Mouse (Mus musculus): ENCODE data around the gene Mast3. TPM values are rescaled to one million over a fixed set of nuclear protein-coding genes. Genes with fewer than 3 reads are reported as not detected.

The Mast3 gene
- polyA plus RNA-seq, 2 experiments: 14.4 to 37.2 TPM

DNA sequence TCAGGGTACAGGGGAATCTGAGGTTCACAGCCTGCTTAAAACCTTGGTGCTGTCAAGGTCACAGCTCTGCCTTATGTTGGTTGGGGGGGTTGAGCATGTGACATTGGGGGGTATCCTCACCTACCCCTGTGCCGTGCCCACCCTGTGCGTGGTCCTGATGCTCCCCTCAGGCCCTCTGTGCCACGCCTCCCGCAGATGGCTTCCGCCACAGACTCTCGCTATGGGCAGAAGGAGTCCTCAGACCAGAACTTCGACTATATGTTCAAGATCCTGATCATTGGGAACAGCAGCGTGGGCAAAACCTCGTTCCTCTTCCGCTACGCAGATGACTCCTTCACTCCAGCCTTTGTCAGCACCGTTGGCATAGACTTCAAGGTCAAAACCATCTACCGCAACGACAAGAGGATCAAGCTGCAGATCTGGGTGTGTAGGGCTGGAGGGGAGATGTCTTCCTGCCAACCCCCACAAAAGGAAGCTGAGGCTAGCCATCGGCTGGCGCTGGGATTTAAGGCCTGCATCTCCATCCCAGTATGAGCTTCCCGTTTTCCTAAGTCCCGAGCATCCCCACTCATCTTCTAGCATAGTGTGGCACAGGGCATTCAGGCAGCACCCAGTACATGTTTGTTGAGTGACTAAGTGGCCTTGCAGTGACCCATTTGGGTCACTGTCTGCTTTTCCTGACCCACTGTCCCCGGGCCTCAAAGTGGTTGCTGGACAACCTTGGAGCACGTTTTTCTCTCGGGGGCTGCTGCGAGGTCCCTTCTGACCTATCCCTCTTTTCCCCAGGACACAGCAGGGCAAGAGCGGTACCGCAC, 49.0 kb downstream of the Mast3 start:
- no peaks in the 10 kb centered on the region for H3K27me3 ChIP-seq (ENCODE audit: control insufficient read depth, insufficient read depth, low read length)
- no peak for ATAC-seq (ENCODE audit: low FRiP score, low read depth)
- H3K4me1 ChIP-seq (ENCODE audit: control insufficient read depth, insufficient read depth, low read length): peaks cover 24% of the 10 kb centered on the region
- DNase-seq (ENCODE audit: low spot score): no peak
- TF ChIP-seq POLR2A (IDR thresholded peaks at IDR 0.05; ENCODE audit: borderline replicate concordance, extremely low read depth, insufficient read depth, insufficient read length): no peak
- peaks cover 23% of the 10 kb centered on the region for H3K36me3 ChIP-seq (ENCODE audit: control insufficient read depth, insufficient read depth, low read length)
- WGBS: 84% methylated on average over 24 of the region's 24 CpGs
- no peaks in the 10 kb centered on the region for H3K9me3 ChIP-seq (ENCODE audit: control insufficient read depth, low read length)
- no peak overlapping the region for H3K27ac ChIP-seq (replicated peaks; ENCODE audit: low read depth, low read length)
- peak overlapping the region; percentile 81; the same call in 1 of the 2 replicates for H3K9ac ChIP-seq (ENCODE audit: low read depth, low read length, severe bottlenecking)
- H3K4me3 ChIP-seq (replicated peaks; ENCODE audit: low read length): peak overlapping the region; percentile 77
- peak overlapping the region; percentile 96 for H3K4me2 ChIP-seq (replicated peaks; ENCODE audit: low read depth, low read length, severe bottlenecking)

DNA sequence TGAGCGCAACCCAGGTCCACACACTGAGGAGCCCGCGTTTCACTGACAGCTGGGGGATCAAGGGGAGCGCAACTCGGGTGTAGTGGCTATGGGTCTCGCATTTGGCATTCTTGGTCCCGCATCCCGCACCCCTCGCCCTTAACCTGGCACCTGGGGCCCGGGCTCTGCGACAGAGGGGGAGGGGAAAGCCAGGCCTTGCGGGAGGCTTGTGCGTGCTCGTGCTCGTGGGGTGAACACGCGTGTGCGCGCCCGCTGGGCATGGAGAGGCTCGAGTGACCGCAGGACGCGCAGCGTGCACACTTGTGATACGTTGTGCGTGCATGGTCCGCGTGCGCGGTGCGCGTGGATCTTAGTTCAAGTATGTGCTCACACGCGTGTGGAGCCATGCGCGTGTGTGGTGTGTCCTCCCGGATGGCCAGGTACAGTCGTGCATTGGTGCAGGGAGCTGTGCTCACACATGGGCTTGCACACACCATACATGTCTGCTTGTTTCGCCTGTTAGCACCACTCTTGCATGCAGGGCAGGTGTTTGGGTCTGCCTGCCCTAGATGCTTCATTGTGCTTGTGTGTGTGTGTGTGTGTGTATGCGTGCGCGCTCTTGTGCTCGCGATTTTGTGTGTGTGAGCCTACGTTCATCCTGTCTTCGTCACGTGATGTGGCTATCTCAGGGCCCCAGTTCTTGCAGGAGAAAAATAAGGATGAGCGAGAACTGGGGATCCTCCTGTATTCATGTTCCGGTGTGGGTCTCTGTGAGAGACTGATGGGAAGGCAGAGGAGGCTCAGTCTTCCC, 49.8 kb downstream of the Mast3 start:
- Histone ChIP-seq H3K4me3 (replicated peaks; ENCODE audit: low read length) (peak overlapping the region; percentile 77), H3K9ac (ENCODE audit: low read depth, low read length, severe bottlenecking) (peak overlapping the region; percentile 81), H3K27me3 (ENCODE audit: control insufficient read depth, insufficient read depth, low read length) (no peaks in the 10 kb centered on the region), H3K27ac (replicated peaks; ENCODE audit: low read depth, low read length) (peak overlapping the region; percentile 68), H3K4me1 (ENCODE audit: control insufficient read depth, insufficient read depth, low read length) (peaks cover 21% of the 10 kb centered on the region), H3K36me3 (ENCODE audit: control insufficient read depth, insufficient read depth, low read length) (peaks cover 23% of the 10 kb centered on the region), H3K4me2 (replicated peaks; ENCODE audit: low read depth, low read length, severe bottlenecking) (peak overlapping the region; percentile 96), H3K9me3 (ENCODE audit: control insufficient read depth, low read length) (no peaks in the 10 kb centered on the region)
- DNase-seq (ENCODE audit: low spot score) (no peak), ATAC-seq (ENCODE audit: low FRiP score, low read depth) (peak; percentile 23)
- 12% methylated on average over 50 of the region's 50 CpGs for WGBS
- TF ChIP-seq POLR2A (IDR thresholded peaks at IDR 0.05; ENCODE audit: borderline replicate concordance, extremely low read depth, insufficient read depth, insufficient read length): no peak

DNA sequence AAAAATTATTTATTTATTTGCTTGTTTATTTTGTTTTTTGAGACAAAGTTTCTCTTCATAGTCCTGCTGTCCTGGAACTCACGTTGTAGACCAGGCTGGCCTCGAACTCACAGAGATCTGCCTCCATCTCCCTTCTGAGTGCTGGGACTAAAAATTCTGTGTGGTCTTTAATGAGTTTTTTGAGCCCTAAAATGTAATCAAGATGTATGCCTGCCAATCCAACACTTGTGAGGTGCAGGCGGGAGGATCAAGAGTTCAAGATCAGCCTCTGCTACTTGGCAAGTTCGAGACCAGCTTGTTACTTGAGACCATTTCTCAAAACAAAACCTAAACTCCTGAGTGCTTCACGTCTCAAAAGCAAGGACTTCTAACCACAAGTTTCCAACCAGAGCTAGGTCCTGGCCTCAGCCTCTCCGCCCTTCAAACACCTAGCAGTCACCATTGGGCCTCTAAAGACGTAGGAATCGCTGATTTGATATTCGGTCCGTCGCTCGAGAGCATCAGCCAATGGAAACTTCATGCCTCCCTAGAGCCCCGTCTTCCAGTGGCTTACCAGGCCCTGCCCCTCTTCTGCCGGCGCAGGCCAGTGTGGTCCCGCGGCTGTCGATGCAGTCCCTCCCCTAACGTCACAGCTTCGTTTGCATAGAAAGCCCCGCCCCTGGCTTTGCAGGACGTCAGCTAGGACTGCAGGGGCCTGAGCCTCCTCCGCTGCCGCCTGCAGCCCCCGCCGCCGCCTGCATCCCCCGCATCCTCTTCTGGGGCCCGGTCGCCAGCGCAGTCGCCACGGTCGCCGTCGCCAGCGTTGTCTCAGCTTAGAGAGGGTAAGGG, 50.6 kb downstream of the Mast3 start, which contains the start of gene Rab3a:
TSS of gene Rab3a (plus strand) at position 637 of the 828 bp plus-strand sequence.
- ATAC-seq (ENCODE audit: low FRiP score, low read depth): peak; percentile 98
- TF ChIP-seq POLR2A (IDR thresholded peaks at IDR 0.05; ENCODE audit: borderline replicate concordance, extremely low read depth, insufficient read depth, insufficient read length): no peak
- H3K4me3 ChIP-seq (replicated peaks; ENCODE audit: low read length): peak within 1 kb of the TSS; percentile 77
- H3K9ac ChIP-seq (ENCODE audit: low read depth, low read length, severe bottlenecking): peak within 1 kb of the TSS; percentile 81
- H3K27me3 ChIP-seq (ENCODE audit: control insufficient read depth, insufficient read depth, low read length): no peaks in the 10 kb centered on the region
- H3K36me3 ChIP-seq (ENCODE audit: control insufficient read depth, insufficient read depth, low read length): peaks cover 23% of the 10 kb centered on the region
- H3K27ac ChIP-seq (replicated peaks; ENCODE audit: low read depth, low read length): peak within 1 kb of the TSS; percentile 72
- no peaks in the 10 kb centered on the region for H3K9me3 ChIP-seq (ENCODE audit: control insufficient read depth, low read length)
- 7% methylated on average over 37 of the region's 37 CpGs for WGBS
- peaks cover 18% of the 10 kb centered on the region for H3K4me1 ChIP-seq (ENCODE audit: control insufficient read depth, insufficient read depth, low read length)
- DNase-seq (ENCODE audit: low spot score): peak; percentile 100
- peak within 1 kb of the TSS; percentile 96 for H3K4me2 ChIP-seq (replicated peaks; ENCODE audit: low read depth, low read length, severe bottlenecking)

DNA sequence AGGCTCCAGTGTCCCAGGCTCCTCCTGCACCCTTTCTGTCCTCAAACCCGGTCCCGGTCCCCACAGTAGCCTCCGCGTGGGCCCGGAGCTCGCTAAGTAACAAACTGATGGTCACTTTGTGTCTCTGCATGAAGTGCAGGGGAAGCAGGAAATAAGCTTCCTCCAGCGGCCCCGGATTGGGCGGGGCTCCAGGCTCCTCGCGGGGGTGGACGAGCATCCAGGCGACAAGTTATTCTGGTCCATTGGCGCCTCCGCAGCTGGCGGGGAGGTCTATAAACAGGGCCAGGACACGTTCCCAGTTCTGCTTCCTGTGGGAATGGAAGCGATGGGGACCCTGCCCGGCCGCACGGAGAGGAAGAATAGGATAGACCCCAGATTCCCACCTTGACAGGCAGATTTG, 51.7 kb downstream of the Mast3 start:
- no peaks in the 10 kb centered on the region for H3K9me3 ChIP-seq (ENCODE audit: control insufficient read depth, low read length)
- H3K36me3 ChIP-seq (ENCODE audit: control insufficient read depth, insufficient read depth, low read length): peaks cover 21% of the 10 kb centered on the region
- 16% methylated on average over 21 of the region's 21 CpGs for WGBS
- H3K4me3 ChIP-seq (replicated peaks; ENCODE audit: low read length): 0 out of 2 replicates have a peak overlapping the region, but pooled peaks have one; percentile 4
- no peak for TF ChIP-seq POLR2A (IDR thresholded peaks at IDR 0.05; ENCODE audit: borderline replicate concordance, extremely low read depth, insufficient read depth, insufficient read length)
- ATAC-seq (ENCODE audit: low FRiP score, low read depth): no peak
- DNase-seq (ENCODE audit: low spot score): peak; percentile 66
- H3K4me1 ChIP-seq (ENCODE audit: control insufficient read depth, insufficient read depth, low read length): peaks cover 18% of the 10 kb centered on the region
- H3K9ac ChIP-seq (ENCODE audit: low read depth, low read length, severe bottlenecking): peak overlapping the region; percentile 16; the same call in 1 of the 2 replicates
- H3K4me2 ChIP-seq (replicated peaks; ENCODE audit: low read depth, low read length, severe bottlenecking): peak overlapping the region; percentile 34
- H3K27ac ChIP-seq (replicated peaks; ENCODE audit: low read depth, low read length): peak overlapping the region; percentile 53
- H3K27me3 ChIP-seq (ENCODE audit: control insufficient read depth, insufficient read depth, low read length): no peaks in the 10 kb centered on the region

All from limb, embryonic 14.5 days (tissue).